Mouse (Mus musculus): Measurements from ENCODE around the gene Gps1. TPM values are rescaled to one million over a fixed set of nuclear protein-coding genes. Genes with fewer than 3 reads are reported as not detected.
"Not testable (repeated sequence)": the region's sequence is repeated elsewhere in the genome, so short reads cannot be mapped to it uniquely, and the experiment has no call there.

The Gps1 gene
- polyA plus RNA-seq, 1 experiment = 149 TPM

- DNase-seq (ENCODE audit: low spot score) = no peak
Measured at GRCm38 (mm10) chr11:120785145-120785544, 1.1 kb downstream of the Gps1 start.

DNA sequence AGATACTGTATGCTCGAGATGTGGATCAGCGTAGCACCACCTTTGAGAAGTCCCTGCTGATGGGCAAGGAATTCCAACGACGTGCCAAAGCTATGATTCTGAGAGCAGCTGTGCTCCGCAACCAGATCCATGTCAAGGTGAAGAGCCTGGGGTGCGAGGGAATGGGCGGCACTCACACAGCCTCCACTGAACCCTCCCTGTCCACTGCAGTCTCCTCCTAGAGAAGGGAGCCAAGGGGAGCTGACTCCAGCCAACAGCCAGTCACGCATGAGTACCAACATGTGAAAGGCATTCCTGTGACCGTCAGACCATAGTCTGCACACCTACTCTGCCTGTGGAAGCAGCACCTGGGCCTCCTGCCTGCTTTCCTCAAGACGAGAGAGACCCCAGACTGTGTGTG lies 4.4 kb downstream of the Gps1 start:
- not testable (repeated sequence) for DNase-seq (ENCODE audit: low spot score)

DNA sequence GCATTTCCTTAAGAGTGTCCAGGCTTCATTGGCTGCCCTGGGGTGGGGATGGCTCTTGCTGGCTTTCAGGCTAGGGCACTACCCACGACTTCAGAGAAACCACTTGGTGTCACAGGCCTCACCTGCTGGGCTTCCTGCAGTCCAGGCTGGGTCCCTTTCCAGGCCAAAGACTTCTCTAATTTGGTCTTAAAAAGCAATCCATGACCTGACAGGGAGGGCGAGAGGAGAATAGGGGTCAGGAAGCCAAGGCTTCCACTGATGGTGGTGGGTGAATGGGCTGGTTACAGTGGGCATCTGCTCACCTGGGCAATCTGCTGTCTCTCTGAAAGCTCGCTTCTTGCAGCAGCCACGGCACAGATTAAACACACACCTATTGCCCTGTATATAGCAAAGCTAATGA lies 5.3 kb downstream of the Gps1 start:
- DNase-seq (ENCODE audit: low spot score) = no peak

DNA sequence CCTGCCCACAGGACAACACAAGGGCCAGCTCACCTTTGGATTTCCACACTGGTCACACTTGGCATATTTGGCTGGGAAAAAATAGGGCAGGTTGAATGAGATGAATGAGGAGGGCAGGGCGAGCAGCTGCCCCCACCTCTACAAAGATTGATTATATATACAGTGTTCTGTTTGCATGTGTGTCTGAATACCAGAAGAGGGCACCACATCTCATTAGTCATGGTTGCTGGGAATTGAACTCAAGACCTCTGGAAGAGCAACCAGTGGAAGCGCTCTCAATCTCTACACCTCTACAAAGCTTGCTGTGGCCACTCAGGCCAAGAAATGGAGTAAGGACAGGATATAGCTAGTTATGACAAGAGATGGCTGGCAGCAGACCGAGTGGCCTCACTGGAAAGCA lies 5.7 kb downstream of the Gps1 start:
- DNase-seq (ENCODE audit: low spot score) = no peak

DNA sequence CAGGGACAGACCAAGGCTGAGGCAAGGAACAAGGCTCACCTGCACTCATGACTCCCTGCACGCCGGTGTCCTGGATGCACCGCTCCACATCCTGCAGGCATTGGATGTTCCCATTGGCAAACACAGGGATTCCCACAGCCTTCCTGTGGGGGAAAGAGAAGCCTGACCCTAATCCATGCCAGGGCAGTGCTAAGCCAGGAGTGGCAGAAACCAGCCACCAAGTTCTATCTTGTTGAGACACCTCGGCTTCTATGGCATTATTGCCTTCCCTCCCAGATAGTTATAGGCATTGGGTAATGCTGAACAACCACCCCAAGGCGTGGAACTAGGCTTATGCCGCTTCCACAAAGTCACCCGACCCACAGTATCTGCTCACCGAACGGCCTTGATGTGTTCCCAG lies 8.6 kb downstream of the Gps1 start:
- DNase-seq (ENCODE audit: low spot score) = no peak

DNA sequence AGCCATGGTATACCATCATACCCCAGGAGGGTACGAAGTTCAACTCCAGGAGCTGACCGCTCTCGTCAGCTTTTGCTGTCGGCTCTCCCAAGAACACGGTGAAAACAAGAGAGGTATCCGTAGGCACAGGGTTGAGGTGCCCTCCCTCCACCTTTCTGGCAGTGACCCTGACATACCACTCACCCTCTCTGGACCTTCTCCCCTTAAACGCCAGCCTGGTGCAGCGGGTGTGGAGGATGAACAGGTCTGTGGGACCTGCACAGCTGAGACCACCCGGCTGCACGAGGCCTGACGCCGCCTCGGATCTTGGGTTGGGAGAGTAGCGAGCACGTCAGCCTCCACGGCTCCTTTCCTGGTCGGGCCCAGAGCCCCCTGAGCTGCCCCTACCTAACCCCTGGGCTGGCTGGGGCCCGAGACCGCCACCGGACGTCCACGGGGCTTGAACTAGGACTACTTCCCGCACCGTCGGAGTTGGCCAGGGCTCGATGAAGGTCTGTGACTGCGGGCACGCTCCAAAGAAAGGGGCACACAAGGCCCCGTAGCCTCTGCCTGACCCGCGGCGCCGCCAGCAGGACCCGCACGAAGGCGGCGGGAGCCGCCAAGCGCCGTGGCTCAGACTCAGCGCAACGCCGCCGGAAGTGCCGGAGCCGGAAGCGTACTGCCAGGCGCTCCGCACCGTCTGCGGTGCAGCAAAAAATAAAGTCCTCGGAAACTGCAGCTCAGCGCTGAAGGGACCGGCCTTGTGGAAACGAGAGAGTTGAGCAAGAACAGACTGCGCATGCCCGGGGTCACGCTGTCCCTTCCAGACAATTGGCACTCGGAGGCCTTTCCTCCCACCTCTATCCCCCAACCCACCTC lies 11.9 kb downstream of the Gps1 start, which contains the start of gene Dus1l:
Dus1l (minus strand) TSS at position 648 of the 858 bp plus-strand sequence.
- DNase-seq (ENCODE audit: low spot score) = peak; percentile 97

GRCm38 (mm10) chr11:120796614-120796946 lies 12.5 kb downstream of the Gps1 start:
- no peak for DNase-seq (ENCODE audit: low spot score)

GRCm38 (mm10) chr11:120798244-120798643 lies 14.2 kb downstream of the Gps1 start:
- no peak for DNase-seq (ENCODE audit: low spot score)

DNA sequence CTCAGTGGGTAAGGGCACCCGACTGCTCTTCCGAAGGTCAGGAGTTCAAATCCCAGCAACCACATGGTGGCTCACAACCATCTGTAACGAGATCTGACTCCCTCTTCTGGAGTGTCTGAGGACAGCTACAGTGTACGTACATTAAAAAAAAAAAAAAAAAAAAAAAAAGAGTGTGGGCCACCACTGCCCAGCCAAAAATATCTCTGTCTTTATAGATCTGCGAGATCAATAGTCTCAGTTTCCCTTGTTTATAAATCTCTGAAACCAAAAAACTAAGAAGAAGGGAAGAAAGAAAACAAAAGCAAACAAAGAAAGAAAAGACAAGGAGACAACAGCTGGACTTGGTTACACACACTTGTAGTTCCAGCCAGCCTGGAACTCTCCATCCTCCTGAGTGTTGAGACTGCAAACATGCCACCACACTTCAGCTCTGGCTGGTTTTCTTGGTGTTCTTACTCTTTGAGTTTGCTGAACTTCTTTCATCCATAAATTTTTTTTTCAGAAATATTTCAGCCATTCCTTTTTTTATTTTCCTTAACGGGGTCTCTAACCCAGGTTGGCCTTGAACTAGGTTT lies 15.3 kb downstream of the Gps1 start:
- DNase-seq (ENCODE audit: low spot score) = no peak

GRCm38 (mm10) chr11:120800061-120800904 lies 16.2 kb downstream of the Gps1 start:
- peak; percentile 69 for DNase-seq (ENCODE audit: low spot score)

- no peak for DNase-seq (ENCODE audit: low spot score)
Measured at GRCm38 (mm10) chr11:120804274-120804673, 20.2 kb downstream of the Gps1 start.

- no peak for DNase-seq (ENCODE audit: low spot score)
Measured at GRCm38 (mm10) chr11:120804769-120805168, 20.7 kb downstream of the Gps1 start.

DNA sequence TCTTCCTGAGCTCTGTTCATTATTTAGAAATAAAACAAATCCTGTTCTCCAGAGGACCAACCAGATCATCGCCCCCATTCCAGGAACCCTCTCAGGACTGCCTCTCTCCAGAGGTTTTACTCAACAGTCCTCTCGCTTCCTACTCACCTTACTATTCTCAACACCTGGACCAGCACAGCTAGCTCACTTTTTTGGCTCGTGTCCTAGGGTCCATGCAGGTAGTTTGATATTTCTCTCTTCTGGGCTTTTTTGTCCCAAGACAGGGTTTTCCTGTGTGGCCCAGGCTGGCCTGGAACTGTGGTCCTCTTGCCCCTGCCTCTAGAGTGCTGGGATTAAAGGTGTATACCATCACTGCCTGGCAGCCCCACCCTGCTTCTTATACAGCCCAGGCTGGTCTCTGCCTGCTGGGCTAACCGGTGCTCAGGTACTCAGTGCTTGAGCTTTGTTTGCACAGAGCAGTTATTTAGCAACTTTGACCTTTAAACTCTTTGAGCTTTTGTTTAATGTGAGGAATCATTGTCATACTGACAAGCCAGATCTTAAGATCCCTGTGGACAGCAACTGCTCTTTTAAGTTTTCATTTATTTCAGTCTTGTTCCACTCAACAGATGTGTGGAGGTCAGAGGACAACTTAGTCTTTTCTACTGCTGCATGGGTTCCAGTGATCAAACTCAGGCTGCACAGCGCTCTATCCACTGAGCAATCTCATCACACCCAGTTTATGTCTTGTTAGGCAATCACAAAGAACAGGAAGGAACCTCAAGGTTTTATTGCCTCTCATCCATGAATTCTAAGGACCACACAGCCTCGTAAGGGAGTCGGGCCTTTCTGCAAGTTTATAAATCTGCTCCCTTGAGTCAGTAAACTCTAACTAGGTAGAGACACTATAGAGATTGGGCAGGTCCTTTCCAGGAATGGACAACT lies 21.6 kb downstream of the Gps1 start:
- no peak for DNase-seq (ENCODE audit: low spot score)

GRCm38 (mm10) chr11:120808010-120808409 lies 23.9 kb downstream of the Gps1 start:
- DNase-seq (ENCODE audit: low spot score) = no peak

DNA sequence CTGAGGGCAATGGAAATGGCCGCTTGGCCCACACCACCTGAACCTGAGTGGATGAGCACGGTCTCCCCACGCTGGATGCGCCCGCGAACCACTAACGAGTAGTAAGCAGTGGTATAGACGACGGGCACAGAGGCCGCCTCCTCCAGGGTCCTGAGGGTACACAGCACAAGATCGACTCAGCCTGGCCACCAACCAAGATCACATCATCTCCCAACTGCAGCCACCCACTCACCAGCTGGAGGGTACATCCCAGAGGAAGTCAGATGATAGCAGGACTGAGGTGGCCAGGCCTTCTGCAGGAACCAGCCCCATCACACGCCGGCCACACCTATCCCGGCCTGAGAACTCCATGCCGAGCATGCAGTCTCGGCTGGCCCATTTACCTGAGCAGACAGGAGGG lies 28.0 kb downstream of the Gps1 start:
- DNase-seq (ENCODE audit: low spot score) = no peak

GRCm38 (mm10) chr11:120817358-120817757 lies 33.3 kb downstream of the Gps1 start:
- peak; percentile 21 for DNase-seq (ENCODE audit: low spot score)

DNA sequence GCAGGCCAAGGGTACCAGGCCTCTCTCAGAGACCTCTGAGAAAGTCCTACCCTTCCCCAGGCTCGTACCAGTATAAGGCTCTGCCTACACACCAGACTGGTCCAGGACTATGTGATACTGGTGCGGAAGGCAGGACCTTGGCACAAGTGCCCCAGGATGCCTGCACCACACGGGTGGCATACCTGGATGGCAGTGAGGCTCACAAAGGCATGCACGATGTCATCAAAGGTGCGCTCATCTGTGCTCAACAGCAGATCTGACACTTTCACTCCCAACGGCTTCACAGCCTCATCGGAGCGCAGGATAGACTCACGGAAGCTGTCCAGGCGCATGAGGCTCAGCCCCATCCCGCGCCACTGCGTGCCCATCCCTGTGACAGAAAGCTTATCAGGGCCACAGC lies 34.2 kb downstream of the Gps1 start:
- DNase-seq (ENCODE audit: low spot score) = peak; percentile 19

GRCm38 (mm10) chr11:120819556-120819955 lies 35.5 kb downstream of the Gps1 start:
- DNase-seq (ENCODE audit: low spot score) = peak; percentile 17

GRCm38 (mm10) chr11:120820546-120820945 lies 36.5 kb downstream of the Gps1 start:
- peak; percentile 23 for DNase-seq (ENCODE audit: low spot score)

DNA sequence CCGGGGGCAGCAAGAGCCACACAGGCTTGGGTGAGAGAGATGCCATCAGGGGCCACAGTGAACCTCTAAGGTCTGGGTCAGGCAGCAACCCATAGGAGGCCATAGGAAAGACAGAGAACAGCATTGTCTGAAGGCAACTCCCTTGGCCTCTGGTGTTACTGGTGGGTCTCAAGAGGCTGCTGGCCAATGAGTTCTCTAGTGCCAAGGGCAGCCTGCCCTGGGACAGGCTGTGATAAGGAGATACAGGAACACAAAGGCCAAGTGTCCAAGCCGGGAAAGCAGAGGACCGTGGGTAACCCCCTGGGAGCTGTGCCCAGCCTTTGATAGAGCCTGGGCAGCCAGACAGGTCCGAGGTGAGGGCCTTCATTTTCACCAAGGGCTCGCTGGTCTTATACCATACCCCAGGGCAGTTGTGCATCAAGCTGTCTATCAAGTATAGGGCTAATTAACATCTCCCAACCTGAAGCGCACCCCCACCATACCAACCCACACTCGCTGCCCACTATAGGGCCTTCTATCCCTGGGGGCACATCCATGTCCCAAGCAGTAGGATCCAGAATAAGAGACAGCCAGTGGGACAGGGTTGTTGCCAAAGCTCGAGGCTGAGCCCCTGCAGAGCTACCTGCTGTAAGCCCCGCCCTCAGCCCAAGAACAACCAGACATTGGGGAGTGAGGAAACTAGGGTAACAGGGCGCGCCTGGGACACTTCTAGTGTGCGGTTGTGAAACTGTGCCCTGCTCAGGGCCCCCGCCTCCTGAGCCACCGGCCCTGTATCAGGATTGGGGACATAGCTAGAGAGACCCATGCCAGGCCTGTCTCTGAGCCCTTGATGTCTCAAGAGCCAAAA lies 37.2 kb downstream of the Gps1 start:
- no peak for DNase-seq (ENCODE audit: low spot score)

Data from urinary bladder, adult 2 months (tissue).